Mouse (Mus musculus) forebrain, embryonic 13.5 days (tissue): Measurements from ENCODE around the gene Tmem266. TPM values are rescaled to one million over a fixed set of nuclear protein-coding genes. Genes with fewer than 3 reads are reported as not detected.

Experiments
- polyA plus RNA-seq: library from polyadenylated mRNA; unstranded; fragments of >200 nt; fragmentation: Nextera tagmentation; extraction: Ambion mirVana; gene quantifications from 2 replicates; pipeline ENCODE4 v1.2.1, GENCODE M21; 2015

Gene Tmem266
- polyA plus RNA-seq, 1 experiment from 2014 or later = 1.0 TPM

Other genes with a start within 250 kb of the Tmem266 start
- gene Ube2q2, start 178.1 kb upstream of the Tmem266 start, polyA plus RNA-seq = 25.7 and 32.0 TPM in 2 replicates
- gene Fbxo22, start 118.0 kb upstream of the Tmem266 start, polyA plus RNA-seq = 86.9 and 90.2 TPM in 2 replicates
- 0.93 and 1.1 TPM in 2 replicates for gene Nrg4, start 69 bp upstream of the Tmem266 start, polyA plus RNA-seq
- gene Etfa, start 185.3 kb downstream of the Tmem266 start, polyA plus RNA-seq = 119 and 129 TPM in 2 replicates
- gene Isl2, start 211.8 kb downstream of the Tmem266 start, polyA plus RNA-seq = 0.19 TPM in 1 of 2 replicates, not detected in the other